Mouse (Mus musculus) forebrain, embryonic 14.5 days (tissue): ENCODE measurements around the gene Gramd4. TPM values are rescaled to one million over a fixed set of nuclear protein-coding genes. Genes with fewer than 3 reads are reported as not detected.
A peak's percentile ranks its signal among the peaks of the same experiment; 100 is the strongest.

ENCODE experiments used
- ATAC-seq: fragments of 200-750 bp; cut with Nextera tagmentation; 2 replicates; pipeline ENCODE4 v1.8.0; 2017; ENCODE audit warnings: mild to moderate bottlenecking, moderate library complexity
- DNase-seq: peaks from one replicate; pipeline ENCODE4 v3.0.0-alpha.2; 2015; ENCODE audit warnings: low spot score
- H3K27ac ChIP-seq: fragments of 300-500 bp; sonication (generic); 2 replicates; pipeline ENCODE4 v1.5.1; 2014; ENCODE audit warnings: low read depth, mild to moderate bottlenecking, control low read depth, low read length, moderate library complexity
- H3K27me3 ChIP-seq: fragments of 300-500 bp; sonication (generic); replicated peaks from 2 replicates; pipeline ENCODE4 v1.6.1; 2014; ENCODE audit warnings: low read length, control low read depth, mixed read lengths; ENCODE audit not compliant: control insufficient read depth, insufficient read depth
- H3K36me3 ChIP-seq: fragments of 300-500 bp; sonication (generic); 2 replicates; pipeline ENCODE4 v1.6.1; 2014; ENCODE audit warnings: low read length, control low read depth; ENCODE audit not compliant: control insufficient read depth, insufficient read depth
- H3K4me1 ChIP-seq: fragments of 300-500 bp; sonication (generic); 2 replicates; pipeline ENCODE4 v1.6.1; 2014; ENCODE audit warnings: antibody characterized with exemption, low read length, control low read depth; ENCODE audit not compliant: control insufficient read depth, insufficient read depth
- H3K4me2 ChIP-seq: fragments of 300-500 bp; sonication (generic); 2 replicates; pipeline ENCODE4 v1.6.1; 2014; ENCODE audit warnings: mild to moderate bottlenecking, control low read depth, low read length
- H3K4me3 ChIP-seq: fragments of 300-500 bp; sonication (generic); 2 replicates; pipeline ENCODE4 v1.5.1; 2014; ENCODE audit warnings: low read depth, low read length, control low read depth
- H3K9ac ChIP-seq: fragments of 300-500 bp; sonication (generic); 2 replicates; pipeline ENCODE4 v1.6.1; 2014; ENCODE audit warnings: mild to moderate bottlenecking, low read length, control low read depth, moderate library complexity
- H3K9me3 ChIP-seq: fragments of 300-500 bp; sonication (generic); replicated peaks from 2 replicates; pipeline ENCODE4 v1.6.1; 2016; ENCODE audit warnings: low read length, control low read depth, mixed read lengths; ENCODE audit not compliant: control insufficient read depth
- WGBS: fragments of 180-500 bp; shearing (Covaris S2); extraction: QIAGEN DNeasy Blood & Tissue Kit; methylation state at CpG from one replicate; pipeline ENCODE4 v1.1.7; 2014; 5-methylcytosine and 5-hydroxymethylcytosine counted together
- polyA plus RNA-seq: library from polyadenylated mRNA; unstranded; fragments of >200 nt; fragmentation: Nextera tagmentation; extraction: Ambion mirVana; gene quantifications from 2 replicates; pipeline ENCODE4 v1.2.1, GENCODE M21; 2014

Gene Gramd4
- polyA plus RNA-seq, 1 experiment from 2014 or later = 20.7 TPM

DNA sequence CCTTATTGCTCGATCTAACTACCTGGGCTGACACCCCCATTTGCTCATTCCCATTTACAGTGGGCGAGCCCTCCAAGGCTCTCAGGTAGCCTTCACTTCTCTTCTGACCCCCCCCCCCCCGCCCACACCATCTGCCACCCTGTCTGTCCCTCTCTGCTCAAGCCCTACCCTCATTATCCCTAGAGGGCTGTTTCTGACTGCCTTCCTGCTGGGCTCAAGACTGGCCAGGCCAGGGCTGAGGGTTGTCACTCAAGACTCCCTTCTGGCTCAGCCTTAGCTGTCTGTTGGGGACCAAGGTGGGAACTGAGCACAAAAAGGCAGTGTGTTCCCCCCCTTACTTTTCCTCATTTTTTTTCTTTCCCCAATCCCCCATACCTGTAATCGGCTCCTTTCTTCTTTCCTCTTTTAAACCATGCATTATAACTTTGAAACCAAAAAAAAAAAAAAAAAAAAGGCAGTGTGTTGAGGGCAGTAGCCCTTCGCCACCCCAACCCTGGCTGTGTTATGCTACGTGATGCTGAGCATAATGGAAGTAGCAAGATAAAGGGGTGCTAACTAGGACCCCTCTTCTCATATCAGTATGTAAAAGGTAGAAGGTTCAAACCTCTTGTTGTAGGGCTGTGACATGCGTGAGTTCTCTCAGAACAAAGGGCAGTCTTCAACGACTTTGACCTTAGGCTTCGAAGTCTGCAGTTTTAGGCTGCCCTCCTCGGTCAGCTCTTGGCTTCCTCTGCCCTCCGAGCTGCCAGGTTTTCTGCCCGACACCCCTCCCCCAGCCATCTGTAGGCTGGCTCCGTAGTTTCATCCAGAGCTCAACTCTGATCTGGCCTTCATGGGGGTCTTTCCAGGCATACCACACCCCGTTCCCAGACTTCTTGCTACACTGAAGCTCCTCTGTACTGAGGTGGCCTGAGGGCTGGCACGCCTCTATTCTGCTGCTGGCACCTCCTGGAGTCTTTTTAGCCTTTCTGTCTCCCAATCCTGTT lies 59.9 kb downstream of the Gramd4 start:
- ATAC-seq (peak; percentile 26; the same call in 1 of the 2 replicates), DNase-seq (no peak)
- peaks cover 42% of the 10 kb centered on the region for H3K36me3 ChIP-seq
- no peak overlapping the region for H3K4me3 ChIP-seq
- WGBS = 63% methylated on average over 15 of the region's 15 CpGs
- no peaks in the 10 kb centered on the region for H3K9me3 ChIP-seq
- H3K27me3 ChIP-seq = no peaks in the 10 kb centered on the region
- no peak overlapping the region for H3K9ac ChIP-seq
- H3K27ac ChIP-seq = no peak overlapping the region
- H3K4me1 ChIP-seq = peaks cover 19% of the 10 kb centered on the region
- H3K4me2 ChIP-seq = no peak overlapping the region

DNA sequence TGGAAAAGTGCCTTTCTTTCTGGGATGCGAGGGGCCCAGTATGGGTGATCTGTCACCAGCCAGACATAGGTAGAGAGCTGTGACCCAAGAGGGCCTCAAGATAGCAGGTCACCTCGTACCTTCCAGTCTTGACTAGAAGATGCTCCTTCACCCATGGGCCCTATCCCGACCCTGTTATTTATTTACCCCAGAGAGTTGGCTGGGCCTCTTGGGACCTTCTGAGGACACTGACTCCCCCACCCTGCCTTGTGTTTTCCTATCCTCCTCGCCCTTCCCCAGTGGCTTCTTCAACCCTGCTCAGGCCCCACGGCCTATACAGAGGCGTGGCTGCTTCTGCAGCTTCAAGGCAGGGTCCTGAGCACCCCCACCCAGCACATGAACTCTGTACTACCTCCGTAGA lies 61.7 kb downstream of the Gramd4 start:
- Histone ChIP-seq H3K27me3 (no peaks in the 10 kb centered on the region), H3K9ac (no peak overlapping the region), H3K4me1 (peaks cover 7% of the 10 kb centered on the region), H3K4me2 (no peak overlapping the region), H3K27ac (no peak overlapping the region), H3K4me3 (no peak overlapping the region), H3K9me3 (no peaks in the 10 kb centered on the region), H3K36me3 (peaks cover 58% of the 10 kb centered on the region)
- DNase-seq (no peak), ATAC-seq (no peak)
- 91% methylated on average over 7 of the region's 7 CpGs for WGBS

DNA sequence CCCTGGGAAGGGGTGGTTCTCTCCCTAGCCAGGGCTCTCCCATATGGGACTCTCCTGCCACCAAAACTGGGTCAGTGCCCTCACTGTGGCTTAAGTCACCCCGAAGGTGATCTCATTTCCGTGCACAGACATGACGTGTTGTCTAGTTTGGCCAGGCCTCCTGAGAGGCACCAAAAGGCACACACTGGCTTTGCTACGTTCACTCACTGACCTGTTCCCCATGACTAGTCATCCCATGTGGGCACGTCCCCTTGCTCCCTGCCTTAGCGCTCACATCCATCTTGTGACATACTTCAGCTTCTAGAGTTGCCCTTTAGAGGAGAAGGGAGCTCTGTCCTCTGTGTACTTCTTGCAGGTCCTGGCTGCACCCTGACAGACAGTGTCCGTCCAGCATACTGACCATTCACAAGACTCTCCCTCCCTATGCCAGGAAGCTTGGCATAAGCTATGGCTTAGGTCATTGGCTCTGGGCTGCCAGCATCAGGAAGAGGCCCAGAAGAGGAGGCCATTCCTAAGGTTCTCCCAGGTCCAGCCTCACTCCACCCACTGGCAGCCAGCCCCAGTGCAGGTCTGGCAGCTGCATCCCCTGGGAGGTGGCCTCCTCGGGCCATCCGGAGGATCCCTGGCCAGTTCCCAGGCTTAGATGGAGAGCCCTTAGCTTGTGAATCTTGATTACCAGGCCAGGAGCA lies 64.9 kb downstream of the Gramd4 start:
- Histone ChIP-seq H3K27me3 (no peaks in the 10 kb centered on the region), H3K4me3 (no peak overlapping the region), H3K4me2 (no peak overlapping the region), H3K4me1 (peaks cover 4% of the 10 kb centered on the region; the same call in 1 of the 2 replicates), H3K36me3 (peaks cover 78% of the 10 kb centered on the region), H3K27ac (no peak overlapping the region), H3K9me3 (no peaks in the 10 kb centered on the region), H3K9ac (no peak overlapping the region)
- DNase-seq (no peak), ATAC-seq (no peak)
- 93% methylated on average over 9 of the region's 9 CpGs for WGBS

DNA sequence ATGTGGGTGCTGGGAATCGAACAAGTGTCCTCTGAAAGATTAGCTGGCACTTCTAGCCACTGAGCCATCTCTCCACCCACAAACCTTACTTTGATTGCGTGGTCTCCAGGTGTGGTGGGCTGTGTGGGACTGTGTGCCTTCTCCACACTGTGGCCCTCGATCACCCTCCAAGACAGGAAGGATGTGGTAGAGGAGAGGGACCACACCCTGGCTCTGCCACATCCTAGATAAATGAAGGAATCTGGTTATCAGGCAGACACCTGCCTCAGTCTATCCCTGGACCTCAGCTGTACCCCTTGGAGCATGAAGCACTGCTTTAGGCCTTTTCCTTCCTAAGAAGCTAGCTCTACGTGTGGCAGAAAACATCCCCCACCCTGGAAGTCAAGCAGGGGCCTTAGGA lies 65.9 kb downstream of the Gramd4 start:
- Histone ChIP-seq H3K4me2 (no peak overlapping the region), H3K9ac (no peak overlapping the region), H3K36me3 (peaks cover 85% of the 10 kb centered on the region), H3K27me3 (no peaks in the 10 kb centered on the region), H3K27ac (no peak overlapping the region), H3K9me3 (no peaks in the 10 kb centered on the region), H3K4me1 (no peaks in the 10 kb centered on the region), H3K4me3 (no peak overlapping the region)
- 93% methylated on average over 4 of the region's 4 CpGs for WGBS
- ATAC-seq (no peak), DNase-seq (no peak)

DNA sequence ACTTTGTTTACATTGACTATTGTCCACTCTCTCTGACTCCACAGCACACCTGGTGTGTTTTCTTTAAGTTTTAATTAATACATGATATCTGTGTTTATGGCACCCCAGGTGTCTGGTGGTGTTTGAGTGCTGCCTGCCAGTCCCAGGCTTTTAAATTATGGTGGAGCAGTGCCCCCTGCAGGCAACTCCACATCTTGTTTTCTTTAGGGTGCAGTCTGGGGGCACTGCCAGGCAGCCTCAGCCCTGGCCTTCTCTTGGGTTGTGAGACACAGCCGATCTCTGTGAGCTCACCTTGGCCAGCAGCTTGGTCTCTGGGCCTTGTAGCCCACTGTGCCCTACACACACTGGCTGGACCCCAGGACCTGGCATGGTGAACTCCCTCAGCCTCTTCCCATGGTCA lies 66.9 kb downstream of the Gramd4 start:
- Histone ChIP-seq H3K4me1 (no peaks in the 10 kb centered on the region), H3K9ac (no peak overlapping the region), H3K27me3 (no peaks in the 10 kb centered on the region), H3K4me2 (no peak overlapping the region), H3K36me3 (peaks cover 85% of the 10 kb centered on the region), H3K9me3 (no peaks in the 10 kb centered on the region), H3K27ac (peak overlapping the region; percentile 14; the same call in 1 of the 2 replicates), H3K4me3 (no peak overlapping the region)
- DNase-seq (peak; percentile 76), ATAC-seq (peak; percentile 56)
- 58% methylated on average over 1 of the region's 1 CpGs for WGBS

DNA sequence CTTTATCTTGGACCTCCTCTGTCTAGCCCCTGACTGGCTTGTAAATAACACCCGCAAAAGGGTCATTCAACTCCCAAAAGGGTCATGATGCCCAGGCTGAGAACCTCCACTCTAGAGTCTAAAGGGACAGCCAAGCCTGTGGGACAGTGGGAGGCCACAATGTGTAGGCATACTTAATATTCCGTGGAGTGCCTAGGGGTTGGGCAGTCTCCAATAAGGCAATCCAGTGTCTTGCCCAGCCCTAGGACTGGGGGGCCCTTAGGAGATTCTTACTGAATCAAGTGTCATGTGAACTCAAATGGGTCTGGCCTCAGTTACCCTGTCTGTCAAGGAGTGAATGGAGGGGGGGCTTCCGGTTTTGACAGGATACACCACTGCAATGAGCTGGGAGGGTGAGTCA lies 71.5 kb downstream of the Gramd4 start:
- H3K9ac ChIP-seq = no peak overlapping the region
- H3K27ac ChIP-seq = no peak overlapping the region
- H3K9me3 ChIP-seq = no peaks in the 10 kb centered on the region
- H3K36me3 ChIP-seq = peaks cover 85% of the 10 kb centered on the region
- ATAC-seq = no peak
- 90% methylated on average over 3 of the region's 3 CpGs for WGBS
- no peak overlapping the region for H3K4me3 ChIP-seq
- DNase-seq = no peak
- no peaks in the 10 kb centered on the region for H3K27me3 ChIP-seq
- H3K4me1 ChIP-seq = no peaks in the 10 kb centered on the region
- H3K4me2 ChIP-seq = no peak overlapping the region

DNA sequence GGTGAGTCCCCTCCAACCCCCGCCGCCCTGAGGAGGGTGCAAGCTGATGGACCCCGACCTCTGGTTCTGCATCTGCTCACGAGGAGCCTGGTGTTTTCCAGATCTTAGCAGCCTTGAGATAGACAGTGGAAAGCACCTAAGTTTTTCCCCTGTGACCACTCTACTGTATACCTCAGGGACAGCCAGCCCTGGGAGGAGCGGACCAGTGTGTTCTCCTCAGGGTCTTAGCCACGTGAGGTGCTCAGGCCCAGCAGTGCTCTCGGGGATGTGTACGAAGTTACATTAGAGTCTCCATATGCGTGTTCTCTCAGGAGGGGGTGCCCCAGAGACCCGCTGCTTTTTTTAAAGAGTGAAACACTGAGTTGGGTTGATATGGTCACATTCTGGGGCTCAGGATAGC lies 73.2 kb downstream of the Gramd4 start:
- 94% methylated on average over 10 of the region's 10 CpGs for WGBS
- H3K27ac ChIP-seq = no peak overlapping the region
- no peaks in the 10 kb centered on the region for H3K4me1 ChIP-seq
- DNase-seq (no peak), ATAC-seq (no peak)
- H3K4me3 ChIP-seq = no peak overlapping the region
- H3K36me3 ChIP-seq = peaks cover 85% of the 10 kb centered on the region
- H3K27me3 ChIP-seq = no peaks in the 10 kb centered on the region
- no peak overlapping the region for H3K9ac ChIP-seq
- no peak overlapping the region for H3K4me2 ChIP-seq
- H3K9me3 ChIP-seq = no peaks in the 10 kb centered on the region

DNA sequence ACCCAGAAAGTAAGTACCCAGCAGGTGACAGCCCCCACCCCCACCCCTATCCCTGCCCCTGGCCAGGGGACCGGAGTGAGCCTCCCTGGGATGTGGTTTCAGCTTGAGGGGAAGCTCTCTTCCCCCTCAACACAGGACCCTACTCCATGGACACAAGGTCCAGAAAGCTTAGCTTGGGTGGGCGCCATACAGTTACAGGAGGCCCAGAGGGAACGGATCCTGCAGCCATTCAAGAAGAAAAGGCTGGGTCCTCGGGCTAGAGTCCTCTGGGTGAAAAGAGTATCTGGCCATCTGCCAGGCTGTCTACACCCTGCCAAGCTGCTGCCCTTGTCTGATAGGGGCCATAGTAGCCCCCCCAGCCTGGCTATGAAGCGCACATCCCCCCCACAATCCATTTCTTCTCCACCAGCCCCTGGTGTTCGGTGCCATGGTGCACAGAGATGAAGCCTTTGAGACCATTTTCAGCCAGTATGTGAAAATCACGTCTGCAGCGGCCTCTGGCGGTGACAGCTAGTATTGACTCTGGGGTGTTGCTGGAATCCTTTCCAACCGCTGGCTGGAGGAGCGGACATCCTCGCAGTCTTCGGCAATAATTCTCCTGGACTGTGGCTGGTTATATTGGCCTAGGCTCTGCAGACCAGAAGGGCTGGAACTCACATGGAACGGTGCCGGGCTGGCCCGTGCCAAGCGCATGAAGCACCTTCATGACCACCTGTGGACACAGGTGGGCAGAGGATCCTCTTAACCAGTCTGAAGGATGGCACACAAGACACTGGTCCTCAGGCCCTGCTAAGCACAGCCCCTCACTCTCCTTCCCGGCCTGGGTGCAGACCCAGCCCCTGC lies 77.7 kb downstream of the Gramd4 start:
- Histone ChIP-seq H3K4me1 (no peaks in the 10 kb centered on the region), H3K9me3 (no peaks in the 10 kb centered on the region), H3K4me2 (no peak overlapping the region), H3K27ac (peak overlapping the region; percentile 39; the same call in 1 of the 2 replicates), H3K36me3 (peaks cover 69% of the 10 kb centered on the region), H3K9ac (no peak overlapping the region), H3K4me3 (no peak overlapping the region), H3K27me3 (no peaks in the 10 kb centered on the region)
- peak; percentile 74 for ATAC-seq
- WGBS = 38% methylated on average over 18 of the region's 18 CpGs
- DNase-seq = peak; percentile 92
